Mouse (Mus musculus) intestine, embryonic 14.5 days (tissue): Measurements from ENCODE around the gene Gpx4. TPM values are rescaled to one million over a fixed set of nuclear protein-coding genes. Genes with fewer than 3 reads are reported as not detected.

Experiments used
- ATAC-seq: fragments of 200-750 bp; cut with Nextera tagmentation; replicated peaks from 2 replicates; pipeline ENCODE4 v1.8.0; 2017; ENCODE audit warnings: low read depth, moderate number of reproducible peaks, moderate TSS enrichment, moderate library complexity; ENCODE audit not compliant: low FRiP score, low TSS enrichment
- DNase-seq: peaks from one replicate; pipeline ENCODE4 v3.0.0-alpha.2; 2018; ENCODE audit warnings: low spot score
- H3K27ac ChIP-seq: fragments of 300-500 bp; sonication (generic); 2 replicates; pipeline ENCODE4 v1.5.1; 2014; ENCODE audit warnings: low read depth, mild to moderate bottlenecking, control low read depth
- H3K27me3 ChIP-seq: fragments of 300-500 bp; sonication (generic); replicated peaks from 2 replicates; pipeline ENCODE4 v1.6.1; 2014; ENCODE audit warnings: low read length, control low read depth; ENCODE audit not compliant: control insufficient read depth, insufficient read depth
- H3K36me3 ChIP-seq: fragments of 300-500 bp; sonication (generic); 2 replicates; pipeline ENCODE4 v1.6.1; 2014; ENCODE audit warnings: low read length, control low read depth; ENCODE audit not compliant: control insufficient read depth, insufficient read depth
- H3K4me1 ChIP-seq: fragments of 300-500 bp; sonication (generic); replicated peaks from 2 replicates; pipeline ENCODE4 v1.6.1; 2014; ENCODE audit warnings: low read length, control low read depth, mixed read lengths; ENCODE audit not compliant: control insufficient read depth, insufficient read depth
- H3K4me2 ChIP-seq: fragments of 300-500 bp; sonication (generic); 2 replicates; pipeline ENCODE4 v1.6.1; 2014; ENCODE audit warnings: low read length
- H3K4me3 ChIP-seq: fragments of 300-500 bp; sonication (generic); 2 replicates; pipeline ENCODE4 v1.5.1; 2014; ENCODE audit warnings: low read depth, low read length, control low read depth, mixed read lengths
- H3K9ac ChIP-seq: fragments of 300-500 bp; sonication (generic); 2 replicates; pipeline ENCODE4 v1.6.1; 2014; ENCODE audit warnings: mild to moderate bottlenecking, low read length
- H3K9me3 ChIP-seq: fragments of 300-500 bp; sonication (generic); 2 replicates; pipeline ENCODE4 v1.6.1; 2016; ENCODE audit warnings: low read length, control low read depth; ENCODE audit not compliant: control insufficient read depth
- WGBS: fragments of 180-500 bp; shearing (Covaris S2); extraction: QIAGEN DNeasy Blood & Tissue Kit; methylation state at CpG from one replicate; pipeline ENCODE4 v1.1.7; 2014; 5-methylcytosine and 5-hydroxymethylcytosine counted together
- polyA plus RNA-seq: library from polyadenylated mRNA; unstranded; fragments of >200 nt; fragmentation: Nextera tagmentation; extraction: Ambion mirVana; gene quantifications from 2 replicates; pipeline ENCODE4 v1.2.1, GENCODE M21; 2014

Gene Gpx4
- polyA plus RNA-seq, 1 experiment from 2014 or later: 623 TPM

DNA sequence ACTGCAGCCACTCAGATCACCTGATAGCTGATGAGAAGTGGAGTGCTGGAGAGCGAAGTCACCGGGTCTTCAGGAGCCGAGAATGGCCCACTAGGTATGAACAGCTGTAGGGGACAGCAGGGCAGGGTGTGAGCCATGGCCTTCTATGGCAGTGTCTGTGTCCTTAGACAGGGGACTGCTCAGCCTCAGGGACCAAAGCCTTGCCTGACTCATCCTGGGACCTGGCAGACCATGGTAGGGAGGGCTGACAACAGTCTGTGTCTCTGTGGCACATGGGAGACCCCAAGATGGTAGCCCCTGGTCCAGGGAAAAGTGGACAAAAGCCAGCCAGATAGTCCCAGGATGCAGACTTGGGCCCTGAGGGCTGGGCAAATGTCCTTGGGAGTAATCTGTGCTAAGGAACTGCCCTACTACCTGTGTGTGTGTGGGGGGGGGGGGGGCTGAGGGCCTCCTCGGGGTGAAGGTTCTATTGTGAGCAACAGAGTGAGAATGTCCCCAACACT is 23.0 kb downstream of the Gpx4 start:
- H3K4me2 ChIP-seq: no peak overlapping the region
- H3K27me3 ChIP-seq: no peaks in the 10 kb centered on the region
- H3K36me3 ChIP-seq: peaks cover 11% of the 10 kb centered on the region
- H3K4me1 ChIP-seq: peaks cover 12% of the 10 kb centered on the region
- H3K4me3 ChIP-seq: no peak overlapping the region
- WGBS: 92% methylated on average over 4 of the region's 4 CpGs
- H3K27ac ChIP-seq: no peak overlapping the region
- no peak for ATAC-seq
- H3K9me3 ChIP-seq: no peaks in the 10 kb centered on the region
- H3K9ac ChIP-seq: no peak overlapping the region
- DNase-seq: no peak

DNA sequence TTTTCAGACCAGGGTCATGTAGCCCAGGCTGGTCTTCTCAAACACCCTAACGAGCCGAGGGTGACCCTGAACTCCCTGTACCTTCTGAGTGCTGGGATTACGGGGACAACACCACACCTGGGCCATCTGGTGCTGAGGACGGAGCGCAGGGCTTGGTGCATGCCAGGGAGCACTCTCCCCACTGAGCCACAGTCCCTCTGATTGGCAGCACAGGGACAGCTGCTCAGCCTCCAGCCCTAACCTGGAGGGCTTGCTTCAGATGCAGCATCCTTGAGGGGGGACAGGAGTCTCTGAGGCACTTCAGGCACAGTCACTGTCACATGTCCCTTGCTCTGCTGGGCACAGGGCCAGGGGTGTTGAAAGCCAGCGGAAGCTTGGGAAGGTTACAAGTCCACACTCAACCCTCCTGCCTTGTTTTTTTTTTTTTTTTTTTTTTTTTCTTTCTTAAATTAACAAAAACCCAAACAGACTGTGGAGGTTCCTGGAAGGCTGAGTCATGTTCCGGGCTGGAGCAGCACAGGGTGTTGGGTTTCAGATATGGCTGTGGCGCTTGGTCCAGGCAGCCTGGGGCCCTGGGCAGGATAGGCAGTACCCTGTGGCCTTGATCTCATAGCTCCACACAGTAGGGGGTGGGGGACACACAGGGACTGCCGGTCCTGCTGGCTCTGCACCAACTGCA is 24.0 kb downstream of the Gpx4 start:
- Histone ChIP-seq H3K9ac (0 out of 2 replicates have a peak overlapping the region, but pooled peaks have one; percentile 10), H3K4me3 (no peak overlapping the region), H3K4me2 (no peak overlapping the region), H3K27me3 (no peaks in the 10 kb centered on the region), H3K4me1 (peaks cover 13% of the 10 kb centered on the region), H3K36me3 (peaks cover 11% of the 10 kb centered on the region), H3K27ac (peak overlapping the region; percentile 64), H3K9me3 (no peaks in the 10 kb centered on the region)
- ATAC-seq: 0 out of 2 replicates have a peak, but pooled peaks have one; percentile 36
- WGBS: 67% methylated on average over 9 of the region's 9 CpGs
- no peak for DNase-seq

DNA sequence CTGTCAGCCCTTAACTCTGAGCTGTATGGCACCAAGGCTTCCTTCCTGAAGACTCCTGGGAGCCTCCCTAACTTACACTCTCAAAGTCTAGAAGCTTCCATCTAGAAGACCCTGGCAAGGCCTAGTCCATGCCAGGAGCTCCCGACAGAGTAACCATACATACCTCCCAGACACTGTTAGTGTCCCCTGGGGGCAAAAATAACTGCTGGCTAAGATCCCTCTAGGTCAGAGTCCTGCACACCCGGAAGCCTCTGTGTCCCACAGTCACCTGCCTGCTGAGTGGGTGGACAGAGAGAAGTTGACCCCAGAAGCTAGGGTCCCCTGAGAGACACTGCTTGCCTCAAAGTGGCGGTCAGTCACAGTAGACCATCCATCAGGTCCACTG is 24.5 kb downstream of the Gpx4 start:
- Histone ChIP-seq H3K9ac (0 out of 2 replicates have a peak overlapping the region, but pooled peaks have one; percentile 10), H3K4me1 (peaks cover 13% of the 10 kb centered on the region), H3K9me3 (no peaks in the 10 kb centered on the region), H3K4me2 (no peak overlapping the region), H3K4me3 (no peak overlapping the region), H3K27ac (peak overlapping the region; percentile 64), H3K27me3 (no peaks in the 10 kb centered on the region), H3K36me3 (peaks cover 9% of the 10 kb centered on the region)
- ATAC-seq: no peak
- no peak for DNase-seq
- 88% methylated on average over 3 of the region's 3 CpGs for WGBS

DNA sequence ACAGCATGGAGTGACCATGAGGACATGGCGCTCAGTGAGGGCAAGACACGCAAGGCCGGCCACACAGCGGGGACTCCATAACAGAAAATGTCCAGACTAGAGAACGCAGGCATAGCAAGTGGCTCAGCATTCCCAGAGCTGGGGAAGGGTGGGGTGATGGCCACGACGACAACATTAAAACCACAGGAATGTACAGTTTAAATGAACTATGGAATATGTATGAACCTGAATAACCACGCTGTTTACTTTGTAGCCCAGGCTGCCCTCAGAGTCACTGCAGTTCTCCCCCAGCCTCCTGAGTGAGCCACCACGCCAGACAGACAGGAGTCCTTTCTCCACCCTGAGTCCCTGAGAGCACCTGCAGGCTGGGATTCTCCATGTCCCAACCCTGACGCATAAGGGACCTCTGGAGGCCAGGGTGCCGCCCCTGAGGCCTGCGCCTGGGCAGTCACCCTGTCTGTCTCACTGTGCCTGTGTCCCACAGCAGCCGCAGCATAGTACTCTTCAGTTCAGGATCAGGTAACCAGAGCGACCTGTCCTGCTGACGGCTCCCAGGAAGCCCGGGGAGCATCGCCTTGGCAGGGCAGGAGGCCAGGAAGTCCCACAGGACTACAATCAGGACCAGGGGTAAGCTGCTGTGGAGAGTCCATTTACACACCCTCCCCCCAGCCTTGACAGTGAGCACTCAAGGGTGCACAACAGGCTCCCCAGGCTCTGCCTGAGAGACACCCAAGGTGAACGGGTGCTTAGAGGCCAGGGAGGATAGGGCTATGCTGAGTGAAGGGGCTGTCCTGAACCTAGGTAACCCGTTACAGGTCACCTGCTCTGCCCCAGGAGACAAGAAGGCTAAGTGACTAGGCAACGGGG is 25.9 kb downstream of the Gpx4 start:
- no peaks in the 10 kb centered on the region for H3K27me3 ChIP-seq
- peaks cover 7% of the 10 kb centered on the region; the same call in 1 of the 2 replicates for H3K36me3 ChIP-seq
- H3K4me2 ChIP-seq: no peak overlapping the region
- no peak overlapping the region for H3K4me3 ChIP-seq
- DNase-seq: no peak
- H3K9me3 ChIP-seq: no peaks in the 10 kb centered on the region
- no peak for ATAC-seq
- WGBS: 83% methylated on average over 20 of the region's 20 CpGs
- H3K9ac ChIP-seq: no peak overlapping the region
- peaks cover 13% of the 10 kb centered on the region for H3K4me1 ChIP-seq
- no peak overlapping the region for H3K27ac ChIP-seq

DNA sequence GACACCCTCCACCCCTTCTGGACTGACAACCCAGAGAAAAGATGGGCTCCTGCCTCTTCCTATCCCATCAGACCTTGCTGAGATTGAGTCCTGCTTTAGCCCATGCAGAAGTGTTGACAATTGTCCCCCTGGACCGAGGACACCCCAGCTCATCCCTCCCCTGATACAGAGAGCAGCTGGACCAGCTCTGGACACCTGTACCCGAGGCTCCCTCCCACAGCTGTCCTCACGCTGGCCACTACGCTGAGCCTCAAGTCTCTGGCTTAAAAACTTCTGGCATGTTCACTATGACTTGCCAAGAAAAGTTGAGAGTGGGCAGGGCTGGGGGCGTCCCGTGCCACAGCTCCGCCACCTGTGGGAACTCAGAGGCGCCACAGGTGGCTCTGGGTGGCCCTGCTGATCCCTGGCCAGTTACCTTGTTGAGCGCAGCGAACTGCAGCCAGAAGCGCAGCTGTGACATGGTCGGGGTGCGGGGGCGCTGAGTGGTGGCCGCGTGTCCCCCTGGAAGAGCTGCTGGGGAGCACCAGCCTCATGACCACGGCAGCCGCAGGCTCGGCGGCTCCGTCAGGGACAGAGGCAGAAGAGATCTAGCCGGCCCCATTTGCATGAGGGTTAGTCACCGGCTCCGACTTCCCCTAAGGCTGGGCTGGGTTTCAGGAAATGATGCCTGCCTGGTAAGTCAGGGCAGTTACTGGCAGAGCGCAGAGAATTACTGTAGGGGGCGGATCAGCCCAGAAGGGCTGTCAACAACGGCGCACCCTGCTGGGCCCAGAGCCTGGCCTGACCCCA is 28.0 kb downstream of the Gpx4 start:
- H3K4me1 ChIP-seq: peaks cover 13% of the 10 kb centered on the region
- ATAC-seq (peak; percentile 73), DNase-seq (peak; percentile 69)
- 0 out of 2 replicates have a peak overlapping the region, but pooled peaks have one; percentile 10 for H3K9ac ChIP-seq
- no peak overlapping the region; the same call in 1 of the 2 replicates for H3K27ac ChIP-seq
- peaks cover 16% of the 10 kb centered on the region for H3K36me3 ChIP-seq
- H3K4me2 ChIP-seq: peak overlapping the region; percentile 41
- no peak overlapping the region for H3K4me3 ChIP-seq
- 22% methylated on average over 28 of the region's 28 CpGs for WGBS
- no peaks in the 10 kb centered on the region for H3K9me3 ChIP-seq
- no peaks in the 10 kb centered on the region for H3K27me3 ChIP-seq

DNA sequence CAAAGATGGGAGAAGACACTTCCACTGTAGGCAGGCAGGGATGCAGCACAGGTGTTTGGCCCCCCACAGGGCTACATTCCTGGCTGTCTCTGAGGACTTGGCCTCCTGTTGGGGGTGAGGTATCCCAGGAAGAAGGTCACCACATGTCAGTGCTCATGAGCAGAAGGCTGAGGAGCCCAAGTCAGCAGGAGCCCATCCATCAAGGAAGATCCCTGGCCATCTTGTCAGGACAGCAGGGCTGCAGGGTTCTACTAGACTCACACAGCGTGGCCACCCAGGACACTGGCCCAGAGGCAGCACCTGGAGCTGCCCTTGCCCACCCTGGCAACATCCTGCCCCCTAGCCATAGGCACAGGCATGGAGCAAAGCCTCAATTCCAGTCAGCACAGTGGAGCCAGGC is 29.0 kb downstream of the Gpx4 start:
- WGBS: 57% methylated on average over 1 of the region's 1 CpGs

DNA sequence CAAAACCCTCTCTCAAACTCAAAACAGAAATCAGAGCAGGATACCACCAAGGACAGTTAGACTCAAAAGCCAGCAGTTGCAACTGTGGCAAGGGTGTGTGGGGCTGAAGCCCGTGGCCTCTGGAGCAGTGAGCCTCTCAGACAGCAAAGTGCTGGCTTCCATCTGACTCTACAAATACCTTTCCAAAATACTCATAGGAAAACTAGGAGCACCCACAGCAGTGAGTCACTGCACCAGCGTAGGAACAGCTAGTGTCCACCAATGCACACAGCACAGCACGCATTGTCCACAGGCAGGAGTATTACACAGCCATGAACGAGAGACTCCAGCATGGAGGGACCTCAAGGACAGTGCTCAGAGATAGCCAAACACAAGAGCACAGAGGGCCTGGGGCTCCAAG is 29.4 kb downstream of the Gpx4 start:
- Histone ChIP-seq H3K9ac (no peak overlapping the region), H3K4me3 (no peak overlapping the region), H3K27ac (no peak overlapping the region), H3K27me3 (no peaks in the 10 kb centered on the region), H3K4me1 (peaks cover 10% of the 10 kb centered on the region), H3K9me3 (no peaks in the 10 kb centered on the region), H3K36me3 (peaks cover 29% of the 10 kb centered on the region), H3K4me2 (no peak overlapping the region)
- WGBS: 87% methylated on average over 4 of the region's 4 CpGs
- DNase-seq (no peak), ATAC-seq (no peak)

More for the DNA sequence above, 29.0 kb downstream of the Gpx4 start:
- peaks cover 13% of the 10 kb centered on the region for H3K4me1 ChIP-seq
- peaks cover 25% of the 10 kb centered on the region for H3K36me3 ChIP-seq
- H3K27me3 ChIP-seq: no peaks in the 10 kb centered on the region
- H3K27ac ChIP-seq: no peak overlapping the region
- no peak overlapping the region for H3K4me3 ChIP-seq
- ATAC-seq: no peak
- DNase-seq: no peak
- no peak overlapping the region for H3K9ac ChIP-seq
- H3K4me2 ChIP-seq: no peak overlapping the region
- H3K9me3 ChIP-seq: no peaks in the 10 kb centered on the region

DNA sequence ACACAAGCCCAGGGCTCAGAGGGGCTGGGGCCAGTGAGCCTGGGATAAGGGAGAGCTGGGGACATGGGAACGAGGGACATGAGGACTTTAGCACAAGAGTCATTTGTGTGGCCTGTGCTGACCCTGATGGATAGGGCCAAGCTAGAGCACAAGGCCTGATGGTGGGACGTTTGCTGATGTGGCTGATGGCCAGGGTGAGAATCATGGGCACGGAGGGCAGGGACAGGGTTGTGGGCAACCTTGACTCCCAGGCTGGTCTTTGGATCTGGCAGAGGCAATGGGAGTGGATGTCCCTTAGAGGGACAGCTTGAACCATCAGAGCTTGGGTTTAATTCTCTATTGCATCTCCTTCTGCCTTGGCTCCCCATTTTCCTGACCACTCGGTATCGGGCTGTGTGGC is 30.3 kb downstream of the Gpx4 start:
- peaks cover 5% of the 10 kb centered on the region; the same call in 1 of the 2 replicates for H3K4me1 ChIP-seq
- DNase-seq: no peak
- no peak overlapping the region for H3K4me2 ChIP-seq
- ATAC-seq: no peak
- H3K9me3 ChIP-seq: no peaks in the 10 kb centered on the region
- H3K27me3 ChIP-seq: no peaks in the 10 kb centered on the region
- H3K36me3 ChIP-seq: peaks cover 30% of the 10 kb centered on the region
- H3K27ac ChIP-seq: no peak overlapping the region
- no peak overlapping the region for H3K9ac ChIP-seq
- WGBS: 79% methylated on average over 5 of the region's 5 CpGs
- H3K4me3 ChIP-seq: no peak overlapping the region
